8 mouse cellular contexts compared by ENCODE assay signal in the genomic region with DNA sequence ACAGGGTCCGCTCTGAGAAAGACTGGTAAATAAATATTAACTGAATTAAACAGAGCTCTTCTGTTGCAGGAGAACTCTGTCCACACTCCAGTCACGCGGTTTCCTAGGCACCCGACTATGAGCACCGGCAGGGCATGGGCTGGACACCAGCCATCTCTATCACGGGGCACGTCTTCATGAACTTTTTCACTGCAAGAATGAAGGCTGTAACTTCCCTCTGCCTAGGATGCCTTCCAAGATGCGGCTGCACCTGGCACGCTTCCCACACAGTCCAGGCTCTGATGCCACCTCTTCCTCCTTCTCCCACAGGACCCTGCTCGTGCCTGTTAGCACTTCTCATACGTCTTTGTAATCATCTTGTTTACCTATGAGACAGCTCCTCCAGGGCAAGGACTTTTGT. TPM values are rescaled to one million over a fixed set of nuclear protein-coding genes. Genes with fewer than 3 reads are reported as not detected.
DNase-seq lines count a peak whose midpoint lies in the region; ATAC-seq and TF ChIP-seq lines count a peak whose summit lies in the region.

No protein-coding gene starts in this region.

- 0 out of 2 replicates have a peak overlapping the region, but pooled peaks have one; percentile 29 for H3K27ac ChIP-seq in heart, embryonic 11.5 days (ENCODE audit: low read depth, low read length)
- no peak overlapping the region for H3K27ac ChIP-seq in kidney, postnatal 0 days

- H3K4me2 ChIP-seq in heart, embryonic 11.5 days = no peak overlapping the region
- no peak overlapping the region; the same call in 1 of the 2 replicates for H3K4me2 ChIP-seq in kidney, postnatal 0 days (ENCODE audit: low read length)

- no peak for TF ChIP-seq CTCF in kidney, postnatal 0 days (IDR thresholded peaks at IDR 0.05; ENCODE audit: low read depth)

- no peak for ATAC-seq in heart, embryonic 11.5 days (replicated peaks; ENCODE audit: insufficient number of reproducible peaks, low FRiP score, low TSS enrichment)
- peak; percentile 81 for ATAC-seq in kidney, postnatal 0 days (replicated peaks; ENCODE audit: low FRiP score, low read depth)

- peak; percentile 48 to 63 for DNase-seq in layer of hippocampus, postnatal 10 days (ENCODE audit: low spot score in 2 of 2)
- DNase-seq in layer of hippocampus, adult 18-20 months (ENCODE audit: low spot score in 2 of 2) = no peak
- DNase-seq in adrenal gland, postnatal 36 days = peak; percentile 64 to 76
- peak; percentile 44 for DNase-seq in kidney, postnatal 0 days (ENCODE audit: low spot score)
- DNase-seq in ovary, postnatal 10 days (ENCODE audit: low spot score) = peak; percentile 16
- no peak for DNase-seq in embryo, embryonic 11 days
- DNase-seq in layer of hippocampus, adult 9-11 months = no peak

- no peaks in the 10 kb centered on the region for H3K9me3 ChIP-seq in heart, embryonic 11.5 days (replicated peaks; ENCODE audit: control insufficient read depth, low read length)
- H3K9me3 ChIP-seq in kidney, postnatal 0 days (replicated peaks; ENCODE audit: low read length) = no peaks in the 10 kb centered on the region

- WGBS in heart, embryonic 11.5 days (ENCODE audit: insufficient replicate concordance) = 66% methylated on average over 11 of the region's 11 CpGs
- 35% methylated on average over 11 of the region's 11 CpGs for WGBS in kidney, postnatal 0 days

- H3K4me1 ChIP-seq in heart, embryonic 11.5 days (ENCODE audit: control insufficient read depth, insufficient read depth, low read length) = peaks cover 48% of the 10 kb centered on the region
- H3K4me1 ChIP-seq in kidney, postnatal 0 days (replicated peaks; ENCODE audit: insufficient read depth, low read length) = peaks cover 28% of the 10 kb centered on the region

- H3K36me3 ChIP-seq in heart, embryonic 11.5 days (ENCODE audit: control insufficient read depth, insufficient read depth, low read length) = no peaks in the 10 kb centered on the region
- no peaks in the 10 kb centered on the region for H3K36me3 ChIP-seq in kidney, postnatal 0 days (ENCODE audit: insufficient read depth, low read length)

- no peaks in the 10 kb centered on the region for H3K27me3 ChIP-seq in heart, embryonic 11.5 days (ENCODE audit: control insufficient read depth, insufficient read depth, low read length)
- no peaks in the 10 kb centered on the region for H3K27me3 ChIP-seq in kidney, postnatal 0 days (ENCODE audit: insufficient read depth, low read length)

- H3K9ac ChIP-seq in heart, embryonic 11.5 days (ENCODE audit: low read depth, low read length) = no peak overlapping the region
- H3K9ac ChIP-seq in kidney, postnatal 0 days (ENCODE audit: low read depth, low read length) = no peak overlapping the region

- H3K4me3 ChIP-seq in heart, embryonic 11.5 days (ENCODE audit: low read depth, low read length) = no peak overlapping the region
- no peak overlapping the region for H3K4me3 ChIP-seq in kidney, postnatal 0 days (replicated peaks; ENCODE audit: low read depth, low read length)

RNA-seq across cellular contexts. Expression of gene Sorbs1, which starts 26.0 kb away (rescaled TPM):
- total RNA-seq in layer of hippocampus, postnatal 10 days (2021) = 100 to 1,000 TPM; 147 to 148 TPM
- 100 to 1,000 TPM; 195 to 206 TPM for total RNA-seq in layer of hippocampus, adult 18-20 months (2021)
- total RNA-seq in adrenal gland, postnatal 36 days (2021) = 100 to 1,000 TPM in 1 of 2 experiments, 10 to 100 TPM in 1; 90.0 to 111 TPM
- 90.6 and 93.6 TPM in 2 replicates for polyA plus RNA-seq in heart, embryonic 11.5 days (2014; fragmentation: Nextera tagmentation; extraction: Ambion mirVana)
- polyA plus RNA-seq in kidney, postnatal 0 days (2015; fragmentation: Nextera tagmentation; extraction: Ambion mirVana) = 46.5 and 49.9 TPM in 2 replicates

Comparison
In these comparisons a context has a peak if more than half of its experiments do, and no peak if none do; other contexts are left out.
1. DNase-seq: peak in layer of hippocampus, postnatal 10 days (2 of 2), adrenal gland, postnatal 36 days (2 of 2), kidney, postnatal 0 days (single experiment) and ovary, postnatal 10 days (single experiment); none in layer of hippocampus, adult 18-20 months (0 of 2), embryo, embryonic 11 days (single experiment) and layer of hippocampus, adult 9-11 months (single experiment).